ENCODE assay signal across 21 mouse cellular contexts in genomic region chr3:81885566-81885965, GRCm38 (mm10).
"Had no signal": no experiment of that assay in that cellular context is flagged by ENCODE, and none has a peak within 500 bp of the region (broad histone marks: within the 10 kb centered on the region; RNA-seq: fewer than 3 reads in every experiment).

No protein-coding gene starts in this region.

- H3K4me2 ChIP-seq: lung, embryonic 14.5 days; midbrain, embryonic 12.5 days; neural tube, embryonic 13.5 days; neural tube, embryonic 15.5 days; stomach, embryonic 15.5 days had no signal

- H3K27me3 ChIP-seq: midbrain, embryonic 12.5 days; neural tube, embryonic 13.5 days; neural tube, embryonic 15.5 days; stomach, embryonic 15.5 days had no signal

- H3K4me1 ChIP-seq: midbrain, embryonic 10.5 days; midbrain, embryonic 12.5 days; neural tube, embryonic 13.5 days; neural tube, embryonic 15.5 days; stomach, embryonic 15.5 days had no signal

- ATAC-seq: midbrain, embryonic 16.5 days had no signal

- H3K4me3 ChIP-seq: midbrain, embryonic 10.5 days; midbrain, embryonic 12.5 days; myocyte; neural tube, embryonic 13.5 days; neural tube, embryonic 15.5 days; stomach, embryonic 15.5 days had no signal

- H3K36me3 ChIP-seq: midbrain, embryonic 10.5 days; midbrain, embryonic 12.5 days; neural tube, embryonic 13.5 days; neural tube, embryonic 15.5 days; stomach, embryonic 15.5 days had no signal

- H3K9me3 ChIP-seq: midbrain, embryonic 10.5 days; midbrain, embryonic 12.5 days; neural tube, embryonic 13.5 days; neural tube, embryonic 15.5 days; stomach, embryonic 15.5 days had no signal

- H3K27ac ChIP-seq: midbrain, embryonic 10.5 days; midbrain, embryonic 12.5 days; neural tube, embryonic 13.5 days; neural tube, embryonic 15.5 days; stomach, embryonic 15.5 days; stomach, postnatal 0 days had no signal

- H3K9ac ChIP-seq: lung, embryonic 14.5 days; midbrain, embryonic 12.5 days; neural tube, embryonic 13.5 days; neural tube, embryonic 15.5 days; stomach, embryonic 15.5 days had no signal

- DNase-seq: lung, adult 18-20 months; lung, embryonic 14.5 days; lung, postnatal 10 days; lung, postnatal 4 days; midbrain, embryonic 14.5 days; retina, postnatal 1 day; right cerebral cortex, adult 18-20 months; right cerebral cortex, postnatal 25 days; right cerebral cortex, postnatal 4 days; spleen, adult 18-20 months; thymus, adult 2 months; thymus, postnatal 25 days; thymus, postnatal 4 days had no signal
